Mouse (Mus musculus) ES-E14 (cell line): ENCODE data around the gene D5Ertd579e. TPM values are rescaled to one million over a fixed set of nuclear protein-coding genes. Genes with fewer than 3 reads are reported as not detected.

Source experiments
- DNase-seq: peaks from one replicate; pipeline ENCODE4 v3.0.0-alpha.2; 2013; ENCODE audit warnings: low read depth, low spot score
- H3K27ac ChIP-seq: 2 replicates; pipeline ENCODE4 v1.5.1; 2012; ENCODE audit warnings: low read depth, mild to moderate bottlenecking, low read length, moderate library complexity, mixed read lengths; ENCODE audit not compliant: poor library complexity, insufficient read depth, severe bottlenecking
- H3K36me3 ChIP-seq: 2 replicates; pipeline ENCODE4 v1.6.1; 2012; ENCODE audit warnings: mild to moderate bottlenecking, low read length, moderate library complexity, mixed read lengths; ENCODE audit not compliant: control insufficient read depth, poor library complexity, insufficient read depth, severe bottlenecking
- H3K4me1 ChIP-seq, 2 experiments: fragments of 150-350 bp in 1 of 2; sonication (generic) in 1 of 2; 2 replicates each; pipeline ENCODE4 v1.6.1; 2012; ENCODE audit warnings: low read length in 2 of 2, mild to moderate bottlenecking in 1 of 2, mixed read lengths in 1 of 2; ENCODE audit not compliant: control insufficient read depth in 2 of 2, insufficient read depth in 2 of 2, poor library complexity in 1 of 2
- H3K4me3 ChIP-seq, 2 experiments: fragments of 150-350 bp in 1 of 2; sonication (generic) in 1 of 2; 2 replicates each; pipeline ENCODE4 v1.5.1; 2012; ENCODE audit warnings: low read length in 2 of 2, low read depth in 1 of 2, mild to moderate bottlenecking in 1 of 2, mixed read lengths in 1 of 2; ENCODE audit not compliant: insufficient read depth in 1 of 2, poor library complexity in 1 of 2, severe bottlenecking in 1 of 2
- H3K9ac ChIP-seq: 2 replicates; pipeline ENCODE4 v1.6.1; 2012; ENCODE audit warnings: low read depth, mild to moderate bottlenecking, low read length, mixed read lengths; ENCODE audit not compliant: poor library complexity, insufficient read depth, severe bottlenecking
- H3K9me3 ChIP-seq: fragments of 150-350 bp; sonication (generic); 2 replicates; pipeline ENCODE4 v1.6.1; 2012; ENCODE audit warnings: low read depth, mild to moderate bottlenecking, low read length; ENCODE audit not compliant: control insufficient read depth, insufficient read depth
- CHD2 ChIP-seq: IDR thresholded peaks from 2 replicates; pipeline ENCODE4 v1.6.1; 2014; ENCODE audit warnings: mild to moderate bottlenecking, low read depth, low read length, inconsistent platforms
- HCFC1 ChIP-seq: IDR thresholded peaks from 2 replicates; pipeline ENCODE4 v1.6.1; 2012; ENCODE audit warnings: low read length, inconsistent platforms, borderline replicate concordance; ENCODE audit not compliant: insufficient read depth
- MAFK ChIP-seq: IDR thresholded peaks from 2 replicates; pipeline ENCODE4 v1.6.1; 2014; ENCODE audit warnings: mild to moderate bottlenecking, low read depth, low read length, inconsistent platforms; ENCODE audit not compliant: insufficient read depth
- ZC3H11A ChIP-seq: IDR thresholded peaks from 2 replicates; pipeline ENCODE4 v1.6.1; 2012; ENCODE audit warnings: low read depth, mild to moderate bottlenecking, inconsistent platforms, low read length, borderline replicate concordance
- ZNF384 ChIP-seq: IDR thresholded peaks from 2 replicates; pipeline ENCODE4 v1.6.1; 2012; ENCODE audit warnings: low read depth, low read length, inconsistent platforms
- in situ Hi-C, 2 experiments: fragments of 600-800 bp; cut with MboI; formaldehyde crosslinking; loops; one replicate each; pipeline ENCODE4 v1.15.1; 2025; ENCODE audit warnings: low sequenced_read_pairs in 2 of 2, inconsistent platforms in 1 of 2; ENCODE audit not compliant: unreplicated experiment in 2 of 2
- total RNA-seq: library from RNA; depleted of rRNA; stranded (reverse); fragments of 300-350 nt; gene quantifications from 2 replicates; pipeline ENCODE4 v1.2.3, GENCODE M21; 2012

D5Ertd579e gene
- total RNA-seq, 1 experiment, result 19.5 TPM

DNA sequence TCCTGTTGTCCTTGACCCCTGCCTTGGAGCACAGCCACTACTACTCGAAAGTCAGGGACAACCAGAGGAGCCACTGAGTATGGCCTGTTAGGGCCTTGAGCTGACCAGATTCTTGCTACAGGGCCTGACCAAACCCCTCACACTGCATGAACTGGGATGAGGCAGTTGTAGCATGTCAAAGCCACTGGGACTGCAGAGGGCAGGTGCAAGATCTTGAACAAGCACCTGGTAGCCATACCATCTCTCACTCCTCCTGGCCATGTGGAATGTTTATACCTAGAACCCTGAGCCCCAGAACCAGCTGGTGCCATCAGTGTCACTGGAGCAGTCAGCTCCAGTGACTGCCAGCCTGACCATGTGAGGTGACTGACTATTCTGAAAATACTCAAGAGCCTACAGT lies 96.9 kb downstream of the D5Ertd579e start:
- Histone ChIP-seq H3K4me1 (no peaks in the 10 kb centered on the region), H3K36me3 (peaks cover 4% of the 10 kb centered on the region; the same call in 1 of the 2 replicates), H3K9me3 (no peaks in the 10 kb centered on the region), H3K27ac (no peak overlapping the region), H3K9ac (no peak overlapping the region), H3K4me3 (no peak overlapping the region)
- in situ Hi-C loops, result no loop called here
- TF ChIP-seq HCFC1 (no peak), MAFK (no peak), ZNF384 (no peak), CHD2 (no peak), ZC3H11A (no peak)
- no peak for DNase-seq

- DNase-seq, result no peak
- peaks cover 0 to 3% of the 10 kb centered on the region in 2 experiments; a peak in 1 of 4 replicates for H3K4me1 ChIP-seq
- TF ChIP-seq ZC3H11A (no peak), MAFK (no peak), CHD2 (no peak), HCFC1 (no peak), ZNF384 (no peak)
- no peak overlapping the region for H3K27ac ChIP-seq
- no peaks in the 10 kb centered on the region for H3K9me3 ChIP-seq
- H3K9ac ChIP-seq, result no peak overlapping the region
- H3K36me3 ChIP-seq, result no peaks in the 10 kb centered on the region; the same call in 1 of the 2 replicates
- in situ Hi-C loops, result no loop called here
- no peak overlapping the region for H3K4me3 ChIP-seq
Observed at GRCm38 (mm10) chr5:36597653-36598052, 98.2 kb downstream of the D5Ertd579e start.

DNA sequence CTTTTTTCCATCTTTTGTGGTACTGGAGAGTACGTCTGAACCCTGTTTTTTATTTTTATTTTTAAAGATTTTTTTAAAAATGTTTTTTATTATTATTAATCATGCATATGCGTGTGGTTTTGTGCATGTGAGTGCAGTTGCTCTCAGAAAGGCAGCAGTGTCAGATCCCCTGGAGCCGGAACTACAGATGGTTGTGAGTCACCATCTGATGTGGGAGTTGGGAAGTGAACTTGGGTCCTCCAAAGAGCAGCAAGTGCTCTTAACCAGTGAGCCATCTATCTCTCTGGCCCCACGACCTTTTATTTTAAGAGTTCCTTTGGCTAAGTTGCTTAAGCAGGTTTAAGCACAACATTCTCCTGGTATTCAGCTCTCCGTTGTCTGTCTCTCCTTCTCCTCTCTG lies 99.6 kb downstream of the D5Ertd579e start:
- H3K9me3 ChIP-seq, result no peaks in the 10 kb centered on the region
- DNase-seq, result no peak
- H3K4me3 ChIP-seq, result no peak overlapping the region
- H3K9ac ChIP-seq, result no peak overlapping the region
- H3K4me1 ChIP-seq, result peaks cover 0 to 3% of the 10 kb centered on the region in 2 experiments; a peak in 1 of 4 replicates
- no peak overlapping the region for H3K27ac ChIP-seq
- TF ChIP-seq ZC3H11A (no peak), MAFK (no peak), ZNF384 (no peak), CHD2 (no peak), HCFC1 (no peak)
- H3K36me3 ChIP-seq, result no peaks in the 10 kb centered on the region
- in situ Hi-C loops, result no loop called here

DNA sequence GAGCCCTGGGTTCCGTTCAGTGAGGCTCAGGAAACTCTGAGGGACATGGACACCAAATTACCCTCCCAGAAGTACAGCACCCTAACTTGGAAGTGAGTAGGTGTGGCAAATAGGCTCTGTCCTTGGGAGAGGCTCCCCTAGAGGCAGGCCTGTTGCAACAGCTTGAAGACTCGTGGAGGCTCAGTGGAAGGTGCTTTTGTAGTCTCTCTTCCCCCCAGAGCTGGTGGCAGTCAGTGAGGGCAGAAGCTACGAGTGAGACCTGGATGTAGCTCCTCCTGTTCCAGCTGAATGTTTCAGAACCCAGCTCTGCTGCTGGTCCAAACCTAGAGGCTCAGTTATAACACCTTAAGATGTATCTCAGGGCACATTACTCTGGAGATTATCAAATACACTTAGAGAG lies 100.7 kb downstream of the D5Ertd579e start:
- Histone ChIP-seq H3K9ac (no peak overlapping the region), H3K27ac (no peak overlapping the region), H3K4me1 (peaks cover 2 to 3% of the 10 kb centered on the region in 2 experiments; a peak in 2 of 4 replicates), H3K36me3 (no peaks in the 10 kb centered on the region), H3K9me3 (no peaks in the 10 kb centered on the region), H3K4me3 (no peak overlapping the region)
- in situ Hi-C loops, result no loop called here
- no peak for DNase-seq
- TF ChIP-seq HCFC1, result no peak
- no peak for TF ChIP-seq ZNF384
- TF ChIP-seq CHD2, result no peak
- TF ChIP-seq ZC3H11A, result no peak
- TF ChIP-seq MAFK, result no peak

DNA sequence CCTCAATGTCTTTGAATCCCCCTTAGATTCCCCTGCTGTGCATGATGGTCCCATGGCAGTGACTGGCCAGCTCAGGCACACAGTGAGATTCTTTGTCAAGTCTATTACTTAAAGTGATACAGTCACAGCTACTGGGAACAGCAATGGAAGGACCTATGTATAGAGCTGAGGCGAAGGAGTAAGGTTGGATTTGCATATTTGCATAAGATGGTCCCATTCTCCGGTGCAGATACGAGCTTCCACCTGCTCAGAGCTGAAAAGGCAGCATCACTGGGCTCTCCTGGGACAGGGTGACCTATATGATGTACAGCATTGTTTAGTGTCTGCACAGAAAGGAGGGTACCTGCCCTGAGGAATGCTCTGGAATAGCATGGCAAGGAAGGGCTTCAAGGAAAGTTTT lies 101.5 kb downstream of the D5Ertd579e start:
- no peak for DNase-seq
- Histone ChIP-seq H3K36me3 (no peaks in the 10 kb centered on the region), H3K4me3 (no peak overlapping the region), H3K9me3 (no peaks in the 10 kb centered on the region), H3K4me1 (peaks cover 2 to 3% of the 10 kb centered on the region in 2 experiments; a peak in 2 of 4 replicates), H3K9ac (no peak overlapping the region), H3K27ac (no peak overlapping the region)
- no peak for TF ChIP-seq CHD2
- in situ Hi-C loops, result no loop called here
